Mouse (Mus musculus): ENCODE measurements around the gene Itpr1. TPM values are rescaled to one million over a fixed set of nuclear protein-coding genes. Genes with fewer than 3 reads are reported as not detected.

The Itpr1 gene
- polyA plus RNA-seq, 1 experiment from 2014 or later, result 7.3 TPM

GRCm38 (mm10) chr6:108410771-108411170, 197.9 kb downstream of the Itpr1 start:
- WGBS (ENCODE audit: missing documents), result 91% methylated on average over 16 of the region's 16 CpGs
- H3K36me3 ChIP-seq (ENCODE audit: inconsistent target), result peaks cover 58% of the 10 kb centered on the region

GRCm38 (mm10) chr6:108411201-108411600, 198.3 kb downstream of the Itpr1 start:
- H3K36me3 ChIP-seq (ENCODE audit: inconsistent target), result peaks cover 54% of the 10 kb centered on the region

More at GRCm38 (mm10) chr6:108410771-108411170, 197.9 kb downstream of the Itpr1 start:
- Histone ChIP-seq H3K27ac (no peak overlapping the region), H3K4me3 (ENCODE audit: inconsistent target) (no peak overlapping the region), H3K79me2 (ENCODE audit: inconsistent target) (no peaks in the 10 kb centered on the region)

GRCm38 (mm10) chr6:108413006-108413405, 200.1 kb downstream of the Itpr1 start:
- 95% methylated on average over 8 of the region's 8 CpGs for WGBS (ENCODE audit: missing documents)

More at GRCm38 (mm10) chr6:108411201-108411600, 198.3 kb downstream of the Itpr1 start:
- H3K4me3 ChIP-seq (ENCODE audit: inconsistent target), result no peak overlapping the region
- H3K79me2 ChIP-seq (ENCODE audit: inconsistent target), result no peaks in the 10 kb centered on the region
- WGBS (ENCODE audit: missing documents), result 95% methylated on average over 4 of the region's 4 CpGs
- no peak overlapping the region for H3K27ac ChIP-seq

DNA sequence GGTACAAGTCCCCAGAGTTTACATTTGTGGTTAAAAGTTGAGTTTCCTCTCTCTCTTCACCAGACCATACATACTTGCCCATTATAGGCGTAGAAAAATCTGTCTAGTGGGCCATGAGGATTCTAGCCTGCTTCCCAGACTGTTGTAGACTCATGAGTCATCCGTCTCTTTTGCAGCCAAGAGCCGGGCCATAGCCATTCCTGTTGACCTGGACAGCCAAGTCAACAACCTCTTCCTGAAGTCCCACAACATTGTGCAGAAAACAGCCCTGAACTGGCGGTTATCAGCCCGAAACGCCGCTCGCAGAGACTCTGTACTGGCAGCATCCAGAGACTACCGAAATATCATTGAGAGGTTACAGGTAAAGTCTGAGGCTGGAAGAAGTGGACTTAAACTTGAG, 200.7 kb downstream of the Itpr1 start:
- Histone ChIP-seq H3K4me3 (ENCODE audit: inconsistent target) (no peak overlapping the region), H3K27ac (no peak overlapping the region), H3K36me3 (ENCODE audit: inconsistent target) (peaks cover 58% of the 10 kb centered on the region), H3K79me2 (ENCODE audit: inconsistent target) (no peaks in the 10 kb centered on the region)
- WGBS (ENCODE audit: missing documents), result 97% methylated on average over 9 of the region's 9 CpGs

More at GRCm38 (mm10) chr6:108413006-108413405, 200.1 kb downstream of the Itpr1 start:
- H3K36me3 ChIP-seq (ENCODE audit: inconsistent target), result peaks cover 52% of the 10 kb centered on the region
- H3K4me3 ChIP-seq (ENCODE audit: inconsistent target), result no peak overlapping the region
- H3K79me2 ChIP-seq (ENCODE audit: inconsistent target), result no peaks in the 10 kb centered on the region
- H3K27ac ChIP-seq, result no peak overlapping the region

DNA sequence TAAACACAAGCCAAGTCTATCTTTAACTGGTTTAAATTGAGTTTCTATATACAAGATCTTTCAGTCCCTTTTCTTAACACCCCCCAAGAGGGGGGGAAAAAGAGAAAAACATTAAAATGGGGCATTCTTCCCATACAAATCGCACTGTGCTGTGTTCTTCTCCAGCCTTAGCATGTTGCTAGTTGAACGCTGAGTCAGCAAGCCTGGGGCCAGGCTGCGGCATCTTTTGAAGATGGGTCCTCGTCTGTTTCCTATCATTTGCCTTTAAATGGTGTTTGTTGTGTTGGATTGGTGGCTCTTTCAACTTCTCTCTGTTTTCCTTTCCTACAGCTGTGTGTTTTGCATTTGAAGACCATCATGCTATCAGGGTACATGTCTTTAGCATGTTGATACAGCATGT, 203.0 kb downstream of the Itpr1 start:
- Histone ChIP-seq H3K79me2 (ENCODE audit: inconsistent target) (no peaks in the 10 kb centered on the region), H3K27ac (no peak overlapping the region), H3K4me3 (ENCODE audit: inconsistent target) (no peak overlapping the region), H3K36me3 (ENCODE audit: inconsistent target) (peaks cover 55% of the 10 kb centered on the region)
- 91% methylated on average over 4 of the region's 4 CpGs for WGBS (ENCODE audit: missing documents)

DNA sequence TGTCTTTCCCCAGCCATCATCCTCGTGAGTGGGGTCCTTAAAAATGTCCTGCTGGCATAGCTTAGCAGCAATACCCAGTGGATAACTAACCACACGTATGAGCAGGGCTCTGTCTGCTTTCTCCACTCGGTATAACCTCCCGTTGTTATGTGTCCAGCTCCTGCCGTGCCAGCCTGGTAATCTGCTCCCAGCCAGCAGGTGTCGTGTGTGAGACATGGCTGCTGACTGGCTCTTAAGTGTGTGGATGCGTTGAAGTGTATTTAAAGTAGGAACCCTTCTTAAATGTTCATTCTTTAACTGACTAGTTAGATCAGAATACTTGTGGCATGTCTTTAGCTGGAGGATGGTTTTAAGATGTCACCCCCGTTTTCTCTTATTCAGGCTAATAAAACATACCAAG, 204.6 kb downstream of the Itpr1 start:
- H3K36me3 ChIP-seq (ENCODE audit: inconsistent target), result peaks cover 40% of the 10 kb centered on the region
- no peak overlapping the region for H3K4me3 ChIP-seq (ENCODE audit: inconsistent target)
- 62% methylated on average over 8 of the region's 8 CpGs for WGBS (ENCODE audit: missing documents)
- H3K27ac ChIP-seq, result no peak overlapping the region
- no peaks in the 10 kb centered on the region for H3K79me2 ChIP-seq (ENCODE audit: inconsistent target)

- Histone ChIP-seq H3K4me3 (ENCODE audit: inconsistent target) (no peak overlapping the region), H3K79me2 (ENCODE audit: inconsistent target) (no peaks in the 10 kb centered on the region), H3K27ac (no peak overlapping the region), H3K36me3 (ENCODE audit: inconsistent target) (peaks cover 32% of the 10 kb centered on the region)
- 87% methylated on average over 7 of the region's 7 CpGs for WGBS (ENCODE audit: missing documents)
These were observed 205.3 kb downstream of the Itpr1 start for GRCm38 (mm10) chr6:108418218-108418617.

DNA sequence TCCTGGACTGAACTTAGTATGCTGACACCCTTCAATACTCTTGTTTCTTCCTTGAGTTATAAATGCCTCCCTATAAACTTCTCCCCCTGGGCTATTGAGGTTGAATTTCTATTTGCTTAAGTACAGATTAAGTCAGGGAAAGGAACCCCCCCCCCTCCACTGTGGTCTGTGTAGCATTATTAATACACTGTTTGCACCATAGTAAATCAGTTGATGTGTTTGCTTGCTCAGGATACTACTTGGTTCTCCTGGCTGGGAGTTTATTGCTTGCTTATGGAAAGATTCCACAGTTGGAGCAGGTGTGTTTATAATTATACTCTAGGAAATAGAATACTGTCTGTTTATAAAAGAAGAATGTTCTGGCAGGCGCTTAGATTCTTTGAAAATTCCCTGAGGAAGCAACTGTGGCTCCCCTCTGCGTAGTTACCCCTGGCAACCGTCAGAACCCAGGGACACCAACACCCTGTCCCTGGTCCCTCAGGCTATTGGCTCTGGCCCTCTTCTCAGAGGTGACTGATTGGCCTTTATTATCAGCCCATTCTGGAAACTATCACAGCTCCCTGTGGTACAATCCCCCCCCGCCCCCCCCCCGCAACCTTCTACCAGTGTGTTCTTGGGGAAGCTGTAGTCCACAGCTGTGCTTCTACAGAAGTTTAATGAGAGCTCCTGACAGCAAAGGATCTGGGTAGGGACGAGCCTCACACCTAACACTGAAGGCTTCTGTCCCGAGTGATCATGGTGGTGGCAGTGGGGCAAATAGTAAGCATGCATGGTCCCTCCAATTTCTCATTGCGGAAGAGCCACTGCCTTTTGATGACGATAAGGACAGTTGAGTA, 212.1 kb downstream of the Itpr1 start:
- H3K36me3 ChIP-seq (ENCODE audit: inconsistent target), result no peaks in the 10 kb centered on the region
- H3K79me2 ChIP-seq (ENCODE audit: inconsistent target), result no peaks in the 10 kb centered on the region
- 96% methylated on average over 9 of the region's 9 CpGs for WGBS (ENCODE audit: missing documents)
- H3K27ac ChIP-seq, result no peak overlapping the region
- no peak overlapping the region for H3K4me3 ChIP-seq (ENCODE audit: inconsistent target)

DNA sequence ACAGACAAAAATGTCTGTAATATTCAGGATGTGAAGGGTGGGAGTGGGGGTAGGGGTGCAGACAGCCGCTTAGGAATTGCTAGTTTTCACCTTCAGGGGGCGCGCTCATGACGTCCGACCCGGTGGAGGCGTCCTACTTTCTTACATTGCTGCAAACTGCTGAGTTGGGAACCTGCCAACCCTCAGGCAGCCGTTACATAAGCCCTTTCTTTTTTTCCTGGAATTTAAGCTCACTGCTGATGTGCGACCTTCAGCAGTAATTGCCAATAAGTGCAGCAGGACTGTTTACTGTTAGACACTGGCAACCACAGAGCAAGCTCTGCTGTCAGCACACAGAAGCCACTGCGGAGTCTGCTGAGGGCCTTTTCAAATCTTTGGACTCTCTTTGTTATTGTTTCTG, 213.9 kb downstream of the Itpr1 start:
- H3K36me3 ChIP-seq (ENCODE audit: inconsistent target), result no peaks in the 10 kb centered on the region
- no peak overlapping the region for H3K4me3 ChIP-seq (ENCODE audit: inconsistent target)
- 13% methylated on average over 10 of the region's 10 CpGs for whole genome bisulfite sequencing (ENCODE audit: missing documents)
- no peak overlapping the region for H3K27ac ChIP-seq
- no peaks in the 10 kb centered on the region for H3K79me2 ChIP-seq (ENCODE audit: inconsistent target)

DNA sequence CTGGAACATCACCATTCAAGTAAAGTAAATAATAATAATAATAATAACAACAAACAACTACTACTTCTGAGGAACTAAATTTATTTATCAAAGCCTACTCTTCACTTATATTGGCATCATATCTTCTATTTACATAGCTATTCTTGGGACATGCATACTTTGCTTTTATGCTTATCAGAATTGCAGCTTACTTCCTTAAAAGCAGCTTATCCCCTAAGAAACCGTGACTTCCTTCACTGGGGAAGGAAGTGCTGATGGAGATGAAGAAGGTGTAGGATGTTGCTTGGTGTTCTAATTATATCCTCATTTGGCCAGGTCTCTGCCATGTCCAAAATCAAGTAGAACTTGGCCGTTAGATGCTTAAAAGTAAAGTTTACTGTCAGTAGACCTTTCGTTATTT, 215.5 kb downstream of the Itpr1 start:
- 67% methylated on average over 3 of the region's 3 CpGs for WGBS (ENCODE audit: missing documents)
- no peak overlapping the region for H3K27ac ChIP-seq
- no peaks in the 10 kb centered on the region for H3K79me2 ChIP-seq (ENCODE audit: inconsistent target)
- no peak overlapping the region for H3K4me3 ChIP-seq (ENCODE audit: inconsistent target)
- H3K36me3 ChIP-seq (ENCODE audit: inconsistent target), result no peaks in the 10 kb centered on the region

DNA sequence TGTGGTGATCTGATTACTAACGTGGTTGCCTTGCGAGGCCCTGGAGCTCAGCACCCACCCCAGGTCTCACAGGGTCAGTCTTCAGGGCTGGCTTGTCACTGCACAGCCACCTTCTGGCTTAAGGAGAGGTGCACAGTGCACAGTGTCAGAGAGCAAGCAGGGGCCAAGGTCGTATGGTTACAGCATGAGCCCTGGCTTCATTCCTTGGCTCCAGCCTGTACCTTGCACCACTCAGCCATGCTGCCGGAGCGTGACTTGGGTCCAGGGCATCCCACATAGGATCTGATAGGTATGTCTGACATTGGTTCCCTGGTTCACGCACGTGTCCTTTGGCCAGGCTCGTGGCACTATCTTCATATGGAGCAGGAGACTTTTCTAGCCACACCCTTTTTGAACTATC, 217.1 kb downstream of the Itpr1 start:
- H3K79me2 ChIP-seq (ENCODE audit: inconsistent target), result no peaks in the 10 kb centered on the region
- no peak overlapping the region for H3K27ac ChIP-seq
- WGBS (ENCODE audit: missing documents), result 94% methylated on average over 8 of the region's 8 CpGs
- H3K36me3 ChIP-seq (ENCODE audit: inconsistent target), result no peaks in the 10 kb centered on the region
- H3K4me3 ChIP-seq (ENCODE audit: inconsistent target), result no peak overlapping the region

- H3K36me3 ChIP-seq (ENCODE audit: inconsistent target), result no peaks in the 10 kb centered on the region
- no peak overlapping the region for H3K27ac ChIP-seq
- H3K4me3 ChIP-seq (ENCODE audit: inconsistent target), result no peak overlapping the region
- no peaks in the 10 kb centered on the region for H3K79me2 ChIP-seq (ENCODE audit: inconsistent target)
- whole genome bisulfite sequencing (ENCODE audit: missing documents), result over 99% methylated on average over 8 of the region's 8 CpGs
These were observed 218.3 kb downstream of the Itpr1 start for GRCm38 (mm10) chr6:108431193-108431592.

DNA sequence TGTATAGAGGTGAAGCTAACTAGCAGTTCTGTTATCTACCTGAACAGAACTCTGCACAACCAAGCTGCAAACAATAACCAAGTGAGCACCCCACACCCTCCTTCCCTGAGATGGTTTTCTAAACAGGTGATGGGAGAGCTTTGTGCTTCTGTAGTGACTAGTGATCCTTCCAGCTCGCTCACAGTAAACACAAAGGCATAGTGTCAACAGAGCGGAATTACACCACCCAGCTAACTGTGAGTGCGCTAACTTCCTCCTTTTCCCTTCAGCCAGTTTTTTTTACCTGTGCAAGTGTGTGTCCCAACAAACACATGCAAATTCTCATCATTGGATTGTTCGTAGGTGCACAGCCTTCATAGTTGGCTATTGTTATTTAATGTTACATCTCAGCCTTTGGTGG, 219.9 kb downstream of the Itpr1 start:
- 86% methylated on average over 4 of the region's 4 CpGs for WGBS (ENCODE audit: missing documents)

DNA sequence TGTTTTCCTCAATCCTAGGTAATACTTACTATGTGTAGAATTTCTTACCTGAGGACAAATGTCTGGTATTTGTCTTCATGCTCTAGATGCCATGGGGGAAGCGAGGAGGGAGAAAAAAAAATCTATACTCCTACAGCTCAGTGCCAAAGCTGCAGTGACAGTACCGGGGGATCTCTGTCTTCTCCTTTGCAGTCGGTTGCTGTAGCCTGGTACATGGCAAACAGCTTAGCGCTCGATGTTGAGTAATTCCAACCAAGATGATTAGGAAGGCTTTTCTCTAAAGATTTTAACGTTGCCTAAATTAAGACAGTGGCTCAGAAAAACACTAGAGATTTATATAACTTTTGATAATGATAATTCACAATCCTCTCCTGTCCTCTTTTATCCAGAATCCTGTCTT, 221.9 kb downstream of the Itpr1 start:
- H3K36me3 ChIP-seq (ENCODE audit: inconsistent target), result peaks cover 4% of the 10 kb centered on the region; the same call in 1 of the 2 replicates
- H3K27ac ChIP-seq, result no peak overlapping the region
- 94% methylated on average over 4 of the region's 6 CpGs for WGBS (ENCODE audit: missing documents)
- no peaks in the 10 kb centered on the region for H3K79me2 ChIP-seq (ENCODE audit: inconsistent target)
- H3K4me3 ChIP-seq (ENCODE audit: inconsistent target), result no peak overlapping the region

More for the DNA sequence above, 219.9 kb downstream of the Itpr1 start:
- Histone ChIP-seq H3K4me3 (ENCODE audit: inconsistent target) (no peak overlapping the region), H3K27ac (no peak overlapping the region), H3K79me2 (ENCODE audit: inconsistent target) (no peaks in the 10 kb centered on the region), H3K36me3 (ENCODE audit: inconsistent target) (no peaks in the 10 kb centered on the region)

DNA sequence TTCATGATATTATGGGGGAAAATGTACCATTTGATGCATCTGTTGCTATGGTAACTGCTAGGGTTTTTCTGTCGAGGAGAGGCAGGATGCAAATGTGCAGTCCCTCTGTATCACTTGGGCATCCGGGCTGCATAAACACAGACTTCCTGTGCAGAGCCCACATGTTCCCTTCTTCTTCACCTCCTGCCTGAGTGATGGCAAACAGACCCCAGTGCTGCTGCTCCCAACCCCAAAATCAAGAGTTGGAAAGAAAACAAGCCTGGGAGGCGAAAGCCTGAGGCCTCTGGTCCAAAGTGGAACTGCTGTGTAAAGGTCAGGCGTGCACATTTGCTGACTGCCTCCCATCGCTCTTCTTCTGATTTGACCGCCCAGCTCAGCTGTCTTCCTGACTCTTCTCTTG, 222.6 kb downstream of the Itpr1 start:
- Histone ChIP-seq H3K27ac (no peak overlapping the region), H3K4me3 (ENCODE audit: inconsistent target) (no peak overlapping the region), H3K79me2 (ENCODE audit: inconsistent target) (no peaks in the 10 kb centered on the region), H3K36me3 (ENCODE audit: inconsistent target) (peaks cover 9% of the 10 kb centered on the region; the same call in 1 of the 2 replicates)
- WGBS (ENCODE audit: missing documents), result 72% methylated on average over 6 of the region's 6 CpGs

Data from macrophage (primary cell).